Mouse (Mus musculus) heart, postnatal 0 days (tissue): Measurements from ENCODE around the gene Hdac10.

ENCODE experiments used
- CTCF ChIP-seq: IDR thresholded peaks from 2 replicates; pipeline ENCODE4 v1.5.1; 2016; ENCODE audit warnings: antibody characterized with exemption, control low read depth, low read depth
- EP300 ChIP-seq: IDR thresholded peaks from 2 replicates; pipeline ENCODE4 v1.6.1; 2016; ENCODE audit warnings: antibody characterized with exemption, low read depth

GRCm38 (mm10) chr15:89130245-89130644 is 1.7 kb upstream of the Hdac10 start:
- TF ChIP-seq CTCF (no peak), EP300 (no peak)
